Mouse (Mus musculus) limb, embryonic 12.5 days (tissue): Measurements from ENCODE around the gene Tnnt2. TPM values are rescaled to one million over a fixed set of nuclear protein-coding genes. Genes with fewer than 3 reads are reported as not detected.

ENCODE experiments used
- ATAC-seq: fragments of 200-750 bp; cut with Nextera tagmentation; 2 replicates; pipeline ENCODE4 v1.8.0; 2017; ENCODE audit warnings: low read depth, moderate TSS enrichment; ENCODE audit not compliant: insufficient number of reproducible peaks, insufficient read depth, low FRiP score, low TSS enrichment
- H3K27ac ChIP-seq: fragments of 300-500 bp; sonication (generic); 2 replicates; pipeline ENCODE4 v1.5.1; 2016; ENCODE audit warnings: mild to moderate bottlenecking, moderate library complexity
- H3K27me3 ChIP-seq: fragments of 300-500 bp; sonication (generic); 2 replicates; pipeline ENCODE4 v1.6.1; 2016; ENCODE audit warnings: mild to moderate bottlenecking, moderate library complexity
- H3K36me3 ChIP-seq: fragments of 300-500 bp; sonication (generic); 2 replicates; pipeline ENCODE4 v1.6.1; 2016; ENCODE audit warnings: mild to moderate bottlenecking, moderate library complexity
- H3K4me1 ChIP-seq: fragments of 300-500 bp; sonication (generic); replicated peaks from 2 replicates; pipeline ENCODE4 v1.6.1; 2016
- H3K4me2 ChIP-seq: fragments of 300-500 bp; sonication (generic); 2 replicates; pipeline ENCODE4 v1.6.1; 2016; ENCODE audit warnings: mild to moderate bottlenecking, moderate library complexity
- H3K4me3 ChIP-seq: fragments of 300-500 bp; sonication (generic); replicated peaks from 2 replicates; pipeline ENCODE4 v1.5.1; 2016; ENCODE audit warnings: mild to moderate bottlenecking
- H3K9ac ChIP-seq: fragments of 300-500 bp; sonication (generic); replicated peaks from 2 replicates; pipeline ENCODE4 v1.6.1; 2016; ENCODE audit warnings: mild to moderate bottlenecking, moderate library complexity
- H3K9me3 ChIP-seq: fragments of 300-500 bp; sonication (generic); 2 replicates; pipeline ENCODE4 v1.6.1; 2016; ENCODE audit warnings: mild to moderate bottlenecking, moderate library complexity
- WGBS: fragments of 180-500 bp; shearing (Covaris S2); methylation state at CpG from one replicate; pipeline ENCODE4 v1.1.7; 2016; 5-methylcytosine and 5-hydroxymethylcytosine counted together
- polyA plus RNA-seq: library from polyadenylated mRNA; unstranded; fragments of >200 nt; fragmentation: Nextera tagmentation; extraction: Ambion mirVana; gene quantifications from 2 replicates; pipeline ENCODE4 v1.2.1, GENCODE M21; 2016

The Tnnt2 gene
- polyA plus RNA-seq, 1 experiment from 2014 or later, result 36.0 TPM

DNA sequence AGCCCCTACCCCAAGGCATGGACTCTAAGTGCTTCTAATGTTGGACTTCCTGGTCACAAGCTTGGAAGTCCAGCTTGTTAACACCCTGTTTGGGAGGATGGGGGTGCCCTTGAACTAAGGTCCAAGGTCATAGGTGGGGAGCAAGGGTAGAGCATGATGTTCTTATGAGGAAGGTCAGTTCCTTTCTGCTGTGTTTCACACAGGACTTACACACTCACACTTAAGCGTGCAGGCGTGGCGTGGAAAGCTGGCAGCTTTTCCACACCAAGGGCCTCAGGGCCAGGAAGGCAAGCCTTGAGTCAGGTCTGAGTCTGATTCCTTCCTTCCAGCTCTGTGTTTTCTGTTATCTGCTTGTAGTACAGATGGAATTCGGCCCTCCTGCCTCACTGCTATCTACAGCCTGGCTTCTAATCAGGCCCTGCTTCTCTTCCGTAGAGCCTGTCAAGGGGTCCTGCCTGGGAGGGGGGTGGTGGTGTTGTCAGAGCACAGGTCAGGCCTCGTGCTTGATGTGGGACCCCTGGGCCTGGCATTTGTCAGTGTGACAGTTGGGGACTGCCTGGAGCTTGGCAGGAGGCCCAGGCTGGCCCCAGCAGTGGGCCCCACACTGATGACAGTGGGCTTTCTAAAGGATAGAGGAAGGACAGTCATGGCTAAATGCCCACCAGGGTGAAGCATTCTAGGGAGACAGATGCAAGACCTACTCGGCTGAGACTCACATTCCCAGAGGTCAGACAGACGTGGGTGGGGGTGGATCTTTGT, 35.8 kb upstream of the Tnnt2 start:
- no peaks in the 10 kb centered on the region for H3K9me3 ChIP-seq
- no peaks in the 10 kb centered on the region for H3K36me3 ChIP-seq
- no peak overlapping the region for H3K4me2 ChIP-seq
- no peak overlapping the region for H3K4me3 ChIP-seq
- 39% methylated on average over 8 of the region's 8 CpGs for WGBS
- peak; percentile 29; the same call in 1 of the 2 replicates for ATAC-seq
- H3K27me3 ChIP-seq, result 0 out of 2 replicates have a peak, but pooled peaks cover 6% of the 10 kb centered on the region
- H3K9ac ChIP-seq, result no peak overlapping the region; the same call in 1 of the 2 replicates
- peaks cover 24% of the 10 kb centered on the region for H3K4me1 ChIP-seq
- H3K27ac ChIP-seq, result 0 out of 2 replicates have a peak overlapping the region, but pooled peaks have one; percentile 35

DNA sequence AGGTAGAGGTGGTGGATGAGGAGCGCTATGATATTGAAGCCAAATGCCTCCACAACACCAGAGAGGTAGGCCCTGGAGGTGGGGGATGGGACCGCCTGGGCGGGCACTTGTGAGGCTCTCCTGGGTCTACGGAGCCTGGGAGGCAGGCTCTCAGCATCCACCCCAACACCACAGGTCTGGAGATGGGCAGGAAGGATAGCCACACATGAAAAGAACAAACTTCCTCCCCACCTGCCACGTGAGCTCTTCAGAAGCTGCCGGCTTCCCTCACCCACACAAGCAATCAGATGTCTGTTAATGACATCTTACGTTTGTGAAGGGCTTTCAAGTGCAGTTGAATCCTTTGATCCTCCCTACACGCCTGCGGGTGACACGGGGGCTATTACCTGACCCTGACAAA, 28.6 kb upstream of the Tnnt2 start:
- no peak for ATAC-seq
- peaks cover 16% of the 10 kb centered on the region for H3K27me3 ChIP-seq
- H3K4me1 ChIP-seq, result peaks cover 9% of the 10 kb centered on the region
- no peaks in the 10 kb centered on the region for H3K9me3 ChIP-seq
- H3K36me3 ChIP-seq, result no peaks in the 10 kb centered on the region
- no peak overlapping the region for H3K9ac ChIP-seq
- H3K4me2 ChIP-seq, result no peak overlapping the region
- WGBS, result 14% methylated on average over 10 of the region's 10 CpGs
- no peak overlapping the region for H3K27ac ChIP-seq
- no peak overlapping the region for H3K4me3 ChIP-seq

DNA sequence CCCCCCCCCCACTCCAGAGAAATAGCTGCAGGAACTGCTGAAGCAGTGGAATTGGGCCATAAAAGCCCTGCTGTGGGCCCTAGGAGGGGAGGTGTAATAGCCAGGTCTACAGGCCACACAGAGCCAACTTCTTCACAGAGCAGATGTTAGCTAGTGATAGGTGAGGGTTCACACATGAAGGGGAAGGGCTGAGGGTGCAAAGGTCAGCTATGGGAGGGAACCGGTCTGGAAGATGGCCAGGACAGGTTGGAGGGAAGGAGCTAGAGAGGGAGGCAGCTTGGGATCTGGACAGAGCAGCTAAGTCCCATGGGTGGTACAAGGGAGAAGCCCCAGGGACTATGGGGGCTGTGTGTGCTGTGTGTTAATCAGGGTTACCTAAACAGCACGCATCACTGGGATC, 26.0 kb upstream of the Tnnt2 start:
- no peak overlapping the region for H3K4me2 ChIP-seq
- H3K27ac ChIP-seq, result no peak overlapping the region
- H3K9me3 ChIP-seq, result no peaks in the 10 kb centered on the region
- H3K27me3 ChIP-seq, result peaks cover 16% of the 10 kb centered on the region
- ATAC-seq, result no peak
- H3K4me3 ChIP-seq, result no peak overlapping the region
- peaks cover 9% of the 10 kb centered on the region for H3K4me1 ChIP-seq
- 45% methylated on average over 2 of the region's 2 CpGs for WGBS
- no peaks in the 10 kb centered on the region for H3K36me3 ChIP-seq
- no peak overlapping the region for H3K9ac ChIP-seq

DNA sequence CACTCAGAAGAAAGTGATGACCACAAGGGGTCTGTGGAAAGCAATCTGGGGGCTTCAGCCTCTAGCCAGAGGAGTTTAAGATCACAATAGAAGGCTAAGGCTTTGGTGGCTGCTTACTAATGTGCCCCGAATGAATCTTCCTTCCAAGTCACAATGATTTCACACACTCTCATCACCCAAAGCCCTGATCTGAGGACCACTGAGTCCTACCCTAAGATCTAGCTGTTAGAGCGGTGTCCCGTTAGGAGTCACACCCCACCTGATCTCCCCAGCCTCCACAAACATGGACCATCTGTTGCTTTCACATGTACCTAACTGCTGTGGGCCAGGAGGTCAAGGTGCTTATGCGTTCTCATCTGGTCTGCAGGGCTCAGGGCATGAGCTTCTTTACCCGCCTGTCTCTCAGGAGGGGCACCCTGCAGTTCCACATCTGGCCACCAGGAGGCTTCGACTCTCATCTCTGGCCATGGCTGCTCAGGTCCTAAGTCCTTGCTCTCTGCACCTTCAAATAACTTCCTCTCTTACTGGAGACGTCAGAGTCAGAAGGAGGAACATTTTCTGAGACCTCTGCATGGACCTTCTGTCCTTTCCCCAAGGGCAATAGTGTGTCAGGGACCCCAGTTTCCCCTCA, 25.0 kb upstream of the Tnnt2 start:
- 32% methylated on average over 7 of the region's 7 CpGs for WGBS
- ATAC-seq, result no peak
- Histone ChIP-seq H3K4me3 (no peak overlapping the region), H3K4me1 (peaks cover 9% of the 10 kb centered on the region), H3K36me3 (no peaks in the 10 kb centered on the region), H3K27ac (no peak overlapping the region), H3K9me3 (no peaks in the 10 kb centered on the region), H3K27me3 (peaks cover 22% of the 10 kb centered on the region), H3K9ac (no peak overlapping the region), H3K4me2 (no peak overlapping the region)

DNA sequence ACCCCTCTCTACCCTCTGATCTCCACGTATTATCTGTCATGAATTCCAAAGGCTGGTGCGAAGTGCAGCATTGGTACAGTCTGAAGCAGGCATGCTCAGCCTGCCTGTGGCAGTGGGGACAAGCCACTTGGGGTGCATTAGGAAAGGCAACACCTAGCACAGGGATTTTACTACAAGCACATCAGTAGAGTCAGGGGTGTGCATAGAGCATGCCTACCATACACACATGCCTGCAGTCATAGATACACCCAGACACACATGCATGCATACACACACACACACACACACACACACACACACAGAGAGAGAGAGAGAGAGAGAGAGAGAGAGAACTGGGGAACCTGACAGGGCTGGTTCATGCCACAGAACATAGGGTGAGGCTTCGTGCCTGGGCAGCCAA, 23.9 kb upstream of the Tnnt2 start:
- peaks cover 8% of the 10 kb centered on the region for H3K4me1 ChIP-seq
- H3K27me3 ChIP-seq, result peaks cover 32% of the 10 kb centered on the region
- 87% methylated on average over 3 of the region's 3 CpGs for WGBS
- no peaks in the 10 kb centered on the region for H3K36me3 ChIP-seq
- ATAC-seq, result no peak
- no peak overlapping the region for H3K9ac ChIP-seq
- H3K9me3 ChIP-seq, result no peaks in the 10 kb centered on the region
- H3K4me3 ChIP-seq, result no peak overlapping the region
- H3K27ac ChIP-seq, result no peak overlapping the region
- H3K4me2 ChIP-seq, result no peak overlapping the region

DNA sequence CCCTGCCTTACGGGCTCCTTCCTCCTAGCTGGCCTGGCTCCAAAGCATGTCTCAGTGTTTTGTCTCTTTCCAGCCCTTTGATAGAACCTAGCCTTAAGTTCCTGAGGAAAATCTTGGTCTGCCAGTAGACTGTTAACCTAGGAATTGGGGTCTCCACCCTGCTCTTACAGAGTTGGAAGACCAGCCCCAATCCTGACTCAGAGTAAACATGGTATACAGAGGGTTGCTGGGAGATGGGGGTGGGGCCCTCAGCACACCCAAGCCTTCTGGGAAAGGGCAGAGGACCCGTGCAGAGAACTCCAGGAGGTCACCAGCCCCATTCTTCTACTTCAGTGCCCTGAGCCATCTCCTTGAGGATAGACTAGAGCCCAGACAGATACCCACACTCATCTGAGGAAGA, 23.5 kb upstream of the Tnnt2 start:
- Histone ChIP-seq H3K4me1 (peaks cover 3% of the 10 kb centered on the region), H3K36me3 (no peaks in the 10 kb centered on the region), H3K27ac (no peak overlapping the region), H3K4me3 (no peak overlapping the region), H3K9me3 (no peaks in the 10 kb centered on the region), H3K9ac (no peak overlapping the region), H3K4me2 (no peak overlapping the region), H3K27me3 (peaks cover 32% of the 10 kb centered on the region)
- ATAC-seq, result no peak
- 59% methylated on average over 2 of the region's 2 CpGs for WGBS

DNA sequence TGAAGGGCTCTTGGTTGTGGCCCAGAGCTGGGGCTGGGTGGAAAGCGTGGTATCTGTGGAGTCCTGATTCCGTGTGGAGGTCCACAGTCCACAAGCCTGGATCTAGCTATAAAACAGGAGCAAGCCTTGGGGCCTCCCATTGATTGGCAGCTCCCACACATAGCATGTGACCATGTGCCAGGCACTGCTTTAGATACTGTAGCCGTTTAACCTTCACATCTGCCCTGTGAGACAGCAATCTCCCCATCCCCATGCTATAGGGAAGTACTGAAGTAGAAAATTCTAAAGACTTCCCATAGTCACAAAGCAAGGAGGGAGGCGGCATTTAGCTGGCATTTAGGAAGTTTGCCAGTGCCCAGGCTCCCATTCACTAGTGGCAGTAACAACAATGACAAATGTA, 23.1 kb upstream of the Tnnt2 start:
- no peak for ATAC-seq
- Histone ChIP-seq H3K4me1 (peaks cover 1% of the 10 kb centered on the region; the same call in 1 of the 2 replicates), H3K27ac (no peak overlapping the region), H3K4me3 (no peak overlapping the region), H3K9me3 (no peaks in the 10 kb centered on the region), H3K36me3 (no peaks in the 10 kb centered on the region), H3K4me2 (no peak overlapping the region), H3K9ac (no peak overlapping the region), H3K27me3 (peaks cover 32% of the 10 kb centered on the region)
- WGBS, result 78% methylated on average over 4 of the region's 4 CpGs

DNA sequence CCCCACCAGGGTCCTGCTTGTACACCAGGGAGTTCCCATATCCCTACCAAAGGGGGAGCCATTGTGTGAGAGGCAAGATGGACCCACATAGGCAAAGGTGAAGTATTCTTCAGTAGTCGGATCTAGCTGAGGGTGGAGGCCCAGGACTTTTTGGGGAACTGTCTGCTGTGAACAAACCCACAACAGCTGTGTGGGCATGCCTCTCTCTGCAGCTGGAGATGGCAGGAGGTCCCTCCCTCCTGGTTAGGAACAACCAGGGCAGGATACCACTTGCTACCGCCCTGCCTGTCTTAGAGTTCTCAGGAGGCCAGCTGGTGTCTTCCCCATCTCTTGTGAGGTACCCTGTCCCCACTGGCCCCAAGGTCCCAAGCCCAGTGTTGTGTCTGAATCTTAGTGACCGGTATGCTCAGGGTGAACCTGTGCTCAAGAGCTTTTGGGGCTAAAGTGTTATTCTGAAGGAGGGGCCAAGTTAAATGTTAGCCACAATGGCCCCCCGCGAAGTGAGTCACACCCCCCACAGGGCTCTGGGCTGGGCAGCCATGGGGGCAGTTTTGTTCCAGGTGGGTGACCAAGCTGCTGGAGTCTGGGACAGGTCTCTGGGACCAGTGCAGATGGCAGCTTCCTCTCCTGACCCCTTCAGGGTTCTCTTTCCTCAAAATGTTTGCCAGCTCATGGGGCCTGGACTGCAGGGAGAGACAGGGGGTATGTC, 22.3 kb upstream of the Tnnt2 start:
- no peaks in the 10 kb centered on the region for H3K36me3 ChIP-seq
- H3K9me3 ChIP-seq, result no peaks in the 10 kb centered on the region
- WGBS, result 81% methylated on average over 5 of the region's 5 CpGs
- no peak overlapping the region for H3K4me2 ChIP-seq
- H3K4me3 ChIP-seq, result no peak overlapping the region
- ATAC-seq, result no peak
- H3K27me3 ChIP-seq, result peaks cover 35% of the 10 kb centered on the region
- H3K4me1 ChIP-seq, result peaks cover 8% of the 10 kb centered on the region; the same call in 1 of the 2 replicates
- no peak overlapping the region for H3K9ac ChIP-seq
- no peak overlapping the region for H3K27ac ChIP-seq

DNA sequence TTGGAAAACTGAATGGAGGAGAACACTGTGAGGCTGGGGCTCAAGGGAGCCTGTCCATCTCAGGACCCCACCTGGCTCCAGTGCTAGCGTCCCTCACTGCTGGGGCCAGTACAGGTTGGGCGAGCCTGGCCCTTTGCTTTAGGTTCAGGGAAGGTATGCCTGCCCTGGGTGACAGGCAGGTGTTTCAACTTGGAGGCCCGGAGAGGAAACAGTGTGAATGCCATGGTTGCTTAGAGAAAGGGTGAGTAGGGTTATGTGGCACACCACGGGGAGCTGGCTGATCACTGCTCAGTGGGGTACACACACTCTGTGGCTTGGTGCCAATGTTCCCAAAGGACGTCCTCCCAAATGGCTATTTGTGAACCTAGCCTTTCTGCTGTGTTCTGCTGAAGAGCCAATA, 21.6 kb upstream of the Tnnt2 start:
- Histone ChIP-seq H3K4me3 (no peak overlapping the region), H3K9me3 (no peaks in the 10 kb centered on the region), H3K4me1 (peaks cover 12% of the 10 kb centered on the region; the same call in 1 of the 2 replicates), H3K27me3 (peaks cover 42% of the 10 kb centered on the region), H3K27ac (no peak overlapping the region), H3K36me3 (no peaks in the 10 kb centered on the region), H3K9ac (no peak overlapping the region), H3K4me2 (no peak overlapping the region)
- WGBS, result 83% methylated on average over 5 of the region's 5 CpGs
- no peak for ATAC-seq

DNA sequence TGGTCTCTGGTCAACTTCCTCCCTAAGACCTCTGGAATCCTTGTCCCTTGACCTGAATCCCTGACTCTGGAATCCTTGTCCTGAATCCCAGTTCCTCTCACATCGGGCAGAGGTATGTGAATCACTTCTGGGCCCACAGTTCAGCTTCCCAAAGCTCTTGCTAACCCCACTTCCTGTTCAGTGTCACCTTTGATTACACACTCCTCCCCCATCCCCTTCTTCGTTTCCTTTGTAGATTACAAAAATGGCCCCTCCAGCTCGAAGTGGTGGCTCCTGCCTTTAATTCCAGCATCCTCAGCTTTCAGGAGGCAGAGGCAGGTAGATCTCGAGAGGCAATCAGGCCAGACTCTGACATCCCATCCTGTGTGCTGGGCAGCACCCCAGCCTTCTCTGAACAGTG, 18.6 kb upstream of the Tnnt2 start:
- WGBS, result 68% methylated on average over 4 of the region's 4 CpGs

DNA sequence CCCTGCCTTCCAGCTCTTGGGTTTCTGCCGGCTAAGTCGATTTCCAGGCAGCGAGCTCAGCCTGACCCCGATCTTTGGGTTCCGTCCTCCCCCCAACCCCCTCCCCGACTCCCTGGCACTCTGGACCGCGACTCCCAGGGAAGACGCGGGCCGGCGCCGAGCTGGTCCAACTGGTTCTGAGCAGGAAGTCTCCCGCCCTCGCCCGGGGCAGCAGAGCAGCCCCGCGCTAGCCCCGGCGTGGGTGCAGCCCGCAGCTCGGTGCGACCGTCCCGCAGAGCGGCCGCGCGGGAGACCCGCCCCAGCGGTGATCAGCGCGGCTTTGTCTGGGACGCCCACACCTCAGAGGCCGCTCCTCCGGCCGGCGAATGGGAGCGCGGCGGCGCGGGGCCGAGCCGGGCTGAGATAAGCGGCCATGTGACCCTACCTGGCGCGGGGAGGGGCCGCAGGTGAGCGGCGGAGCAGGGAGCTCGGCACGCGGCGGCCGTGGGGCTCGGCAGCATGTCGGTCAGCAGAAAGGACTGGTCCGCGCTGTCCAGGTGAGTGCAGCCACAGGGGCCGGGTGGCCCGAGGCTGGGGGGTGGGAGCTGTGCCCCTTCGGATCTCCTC, 17.6 kb upstream of the Tnnt2 start, which contains the start of gene Lad1:
Gene Lad1, plus strand, starts transcription at position 118 of the 606 bp plus-strand sequence.
- peak within 1 kb of the TSS; percentile 99 for H3K4me2 ChIP-seq
- peak within 1 kb of the TSS; percentile 63 for H3K9ac ChIP-seq
- peaks cover 71% of the 10 kb centered on the region for H3K27me3 ChIP-seq
- H3K4me1 ChIP-seq, result peaks cover 12% of the 10 kb centered on the region; the same call in 1 of the 2 replicates
- under 1% methylated on average over 63 of the region's 63 CpGs for WGBS
- no peaks in the 10 kb centered on the region for H3K9me3 ChIP-seq
- peak within 1 kb of the TSS; percentile 67 for H3K4me3 ChIP-seq
- no peak within 1 kb of the TSS for H3K27ac ChIP-seq
- ATAC-seq, result peak; percentile 39; the same call in 1 of the 2 replicates
- H3K36me3 ChIP-seq, result no peaks in the 10 kb centered on the region

More for the DNA sequence above, 18.6 kb upstream of the Tnnt2 start:
- peaks cover 66% of the 10 kb centered on the region for H3K27me3 ChIP-seq
- H3K4me3 ChIP-seq, result no peak overlapping the region
- ATAC-seq, result no peak
- H3K27ac ChIP-seq, result no peak overlapping the region
- H3K9me3 ChIP-seq, result no peaks in the 10 kb centered on the region
- H3K9ac ChIP-seq, result no peak overlapping the region
- peaks cover 12% of the 10 kb centered on the region; the same call in 1 of the 2 replicates for H3K4me1 ChIP-seq
- no peak overlapping the region for H3K4me2 ChIP-seq
- H3K36me3 ChIP-seq, result no peaks in the 10 kb centered on the region
